Mouse (Mus musculus) inflammation-experienced regulatory T-cells, adult 6 months (primary cell): ENCODE data around the gene Fyco1. TPM values are rescaled to one million over a fixed set of nuclear protein-coding genes. Genes with fewer than 3 reads are reported as not detected.

Experiments
- ATAC-seq: one replicate; pipeline ENCODE4 v1.8.0; 2017
- polyA plus RNA-seq, 3 experiments: library from polyadenylated mRNA; unstranded; fragments of 100-300 nt; shearing (Covaris generic); gene quantifications; one replicate each; pipeline ENCODE4 v1.2.1; 2017

Fyco1 gene
- 10 to 100 TPM; 24.2 to 49.9 (median 41.1) TPM for polyA plus RNA-seq

- ATAC-seq = peak; percentile 94
Observed at GRCm38 (mm10) chr9:123851713-123852448, at the start of gene Fyco1. Gene Fyco1 (minus strand): TSS chr9:123851899.

GRCm38 (mm10) chr9:123872049-123872448, 20.4 kb upstream of the Fyco1 start:
- peak; percentile 94 for ATAC-seq

- peak; percentile 30 for ATAC-seq
Observed at GRCm38 (mm10) chr9:123869167-123869784, 17.6 kb upstream of the Fyco1 start.

- no peak for ATAC-seq
Observed at GRCm38 (mm10) chr9:123863641-123864040, 11.9 kb upstream of the Fyco1 start.

- ATAC-seq = no peak
Observed at GRCm38 (mm10) chr9:123862895-123863616, 11.4 kb upstream of the Fyco1 start.

GRCm38 (mm10) chr9:123861929-123862328, 10.2 kb upstream of the Fyco1 start, which contains the start of gene Xcr1:
Gene Xcr1 (minus strand): TSS chr9:123862029.
- no peak for ATAC-seq

- no peak for ATAC-seq
Observed at GRCm38 (mm10) chr9:123856836-123857235, 5.1 kb upstream of the Fyco1 start.

- no peak for ATAC-seq
Observed at GRCm38 (mm10) chr9:123852449-123853390, 1.0 kb upstream of the Fyco1 start.

GRCm38 (mm10) chr9:123851062-123851712, 512 bp downstream of the Fyco1 start:
- peak; percentile 40 for ATAC-seq

- peak; percentile 13 for ATAC-seq
Observed at GRCm38 (mm10) chr9:123850705-123851061, 1.0 kb downstream of the Fyco1 start.

GRCm38 (mm10) chr9:123849976-123850695, 1.6 kb downstream of the Fyco1 start:
- ATAC-seq = no peak

- ATAC-seq = no peak
Observed at GRCm38 (mm10) chr9:123846490-123846889, 5.2 kb downstream of the Fyco1 start.

- peak; percentile 60 for ATAC-seq
Observed at GRCm38 (mm10) chr9:123845120-123845519, 6.6 kb downstream of the Fyco1 start.

GRCm38 (mm10) chr9:123844468-123844867, 7.2 kb downstream of the Fyco1 start:
- ATAC-seq = no peak

- no peak for ATAC-seq
Observed at GRCm38 (mm10) chr9:123840243-123840642, 11.5 kb downstream of the Fyco1 start.

- ATAC-seq = no peak
Observed at GRCm38 (mm10) chr9:123835851-123836250, 15.8 kb downstream of the Fyco1 start.

- ATAC-seq = no peak
Observed at GRCm38 (mm10) chr9:123828916-123829315, 22.8 kb downstream of the Fyco1 start.

GRCm38 (mm10) chr9:123826631-123827030, 25.1 kb downstream of the Fyco1 start:
- ATAC-seq = no peak

GRCm38 (mm10) chr9:123818601-123819000, 33.1 kb downstream of the Fyco1 start:
- ATAC-seq = no peak

- no peak for ATAC-seq
Observed at GRCm38 (mm10) chr9:123815996-123816395, 35.7 kb downstream of the Fyco1 start.

GRCm38 (mm10) chr9:123815444-123815843, 36.3 kb downstream of the Fyco1 start:
- no peak for ATAC-seq
